Mouse (Mus musculus): ENCODE data around the gene Fkbp11.

Gene Fkbp11

DNA sequence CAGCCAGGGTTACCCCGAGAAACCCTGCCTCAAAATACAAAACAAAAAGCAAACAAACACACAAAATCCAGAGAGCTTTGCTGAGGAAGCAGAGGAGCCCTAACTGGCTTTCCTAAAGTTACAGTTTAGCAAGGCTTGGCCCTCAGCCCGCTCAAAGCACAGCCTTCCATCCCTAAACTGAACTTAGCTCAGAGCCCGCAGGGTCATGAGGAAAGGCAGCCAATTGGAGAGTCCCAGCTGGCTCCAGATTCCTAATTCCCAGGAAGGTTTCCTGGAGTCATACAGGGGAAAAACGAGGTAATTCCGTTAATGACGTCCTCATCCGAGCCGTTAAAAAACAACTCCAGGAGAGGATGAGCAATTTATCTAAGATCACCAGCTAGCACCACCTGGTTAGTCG, 32.3 kb downstream of the Fkbp11 start:
- in situ Hi-C loops (cut with MboI, MseI) = no loop called here

- in situ Hi-C loops (cut with MboI, MseI) = no loop called here
Observed at GRCm38 (mm10) chr15:98692171-98692715, 35.8 kb downstream of the Fkbp11 start.

- in situ Hi-C loops (cut with MboI, MseI) = no loop called here
Observed at GRCm38 (mm10) chr15:98691486-98692147, 36.4 kb downstream of the Fkbp11 start.

GRCm38 (mm10) chr15:98689682-98690081, 38.3 kb downstream of the Fkbp11 start:
- in situ Hi-C loops (cut with MboI, MseI) = no loop called here

GRCm38 (mm10) chr15:98685926-98686325, 42.1 kb downstream of the Fkbp11 start:
- in situ Hi-C loops (cut with MboI, MseI) = no loop called here

DNA sequence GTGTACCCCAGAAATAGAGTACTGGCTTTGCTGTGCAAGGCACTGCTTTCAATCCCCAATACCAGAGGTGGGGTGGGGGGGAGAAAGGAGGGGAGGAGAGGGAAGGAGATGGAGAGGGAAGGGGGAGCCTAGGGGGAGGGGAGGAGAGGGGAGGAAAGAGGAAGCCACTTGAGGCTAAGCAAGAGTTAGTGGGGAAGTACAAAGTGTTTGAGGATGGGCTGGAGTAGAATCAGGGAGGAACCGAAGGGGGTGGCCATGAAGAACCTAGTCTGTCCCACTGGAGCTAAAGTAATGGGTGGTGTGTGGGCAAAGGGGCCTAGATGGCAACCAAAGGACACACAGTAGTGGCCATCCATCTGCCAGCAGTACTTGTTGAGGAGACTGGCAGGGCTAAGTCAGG, 44.3 kb downstream of the Fkbp11 start:
- in situ Hi-C loops (cut with MboI, MseI) = no loop called here

- in situ Hi-C loops (cut with MboI, MseI) = no loop called here
Observed at GRCm38 (mm10) chr15:98683177-98683576, 44.8 kb downstream of the Fkbp11 start.

DNA sequence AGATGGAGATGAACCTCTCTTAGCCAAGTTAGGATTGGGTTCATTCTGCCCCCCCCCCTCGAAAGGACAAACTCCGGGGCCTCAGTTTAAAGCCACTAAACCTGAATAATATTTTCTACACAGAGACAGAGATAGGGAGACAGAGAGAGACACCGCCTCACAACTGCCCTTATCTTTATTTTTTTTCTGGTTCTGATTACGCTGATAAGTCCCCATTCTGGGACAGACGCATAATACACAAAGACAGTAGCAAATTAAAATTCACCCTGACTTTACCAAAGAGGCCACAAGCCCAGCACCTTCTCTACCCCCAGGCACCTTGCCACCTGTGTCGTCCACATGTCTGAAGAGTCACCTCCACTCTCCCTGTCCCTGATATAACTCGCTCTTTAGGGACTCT, 46.4 kb downstream of the Fkbp11 start:
- in situ Hi-C loops (cut with MboI, MseI) = no loop called here

DNA sequence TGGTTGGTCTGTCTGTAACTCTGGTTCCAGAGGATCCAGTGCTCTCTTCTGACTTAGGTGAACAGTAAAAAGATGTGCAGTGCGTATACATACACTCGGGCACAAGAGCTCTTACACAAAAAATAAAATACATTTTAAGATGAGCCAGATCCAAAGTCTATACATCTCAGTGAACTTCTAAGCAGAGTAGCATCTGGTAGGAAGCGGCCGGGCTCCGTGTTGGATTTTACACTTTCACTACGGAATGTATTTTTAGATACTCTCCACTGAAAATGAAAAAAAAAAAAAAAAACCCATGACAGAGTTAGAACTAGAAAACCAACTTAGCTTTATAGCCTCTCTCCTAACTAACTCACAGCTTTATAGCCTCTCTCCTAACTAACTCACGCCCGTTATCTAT, 47.3 kb downstream of the Fkbp11 start:
- in situ Hi-C loops (cut with MboI, MseI) = no loop called here

DNA sequence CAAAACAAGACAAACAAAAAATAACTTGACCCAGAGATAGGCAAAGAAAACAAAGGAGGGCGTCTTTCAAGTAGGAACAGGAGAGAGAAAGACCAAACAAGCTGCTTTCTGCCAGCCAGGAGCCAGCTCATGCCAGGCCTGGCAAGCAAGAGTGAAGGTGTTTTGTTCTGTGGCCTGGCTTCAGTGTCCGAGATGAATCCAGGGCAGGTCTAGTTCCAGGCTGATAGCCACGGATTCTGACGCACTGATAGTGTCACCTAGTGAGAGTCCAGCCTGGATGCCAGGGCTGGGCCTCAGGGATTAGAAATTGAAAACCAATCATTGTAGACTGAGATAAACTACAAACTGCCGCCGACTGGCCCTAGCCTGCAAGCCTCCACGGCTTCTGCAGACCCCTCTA, 50.0 kb downstream of the Fkbp11 start:
- in situ Hi-C loops (cut with MboI, MseI) = no loop called here

GRCm38 (mm10) chr15:98676940-98677728, 50.9 kb downstream of the Fkbp11 start, which contains the start of gene Rnd1:
Gene Rnd1 (minus strand): TSS chr15:98677461.
- in situ Hi-C loops (cut with MboI, MseI) = no loop called here

DNA sequence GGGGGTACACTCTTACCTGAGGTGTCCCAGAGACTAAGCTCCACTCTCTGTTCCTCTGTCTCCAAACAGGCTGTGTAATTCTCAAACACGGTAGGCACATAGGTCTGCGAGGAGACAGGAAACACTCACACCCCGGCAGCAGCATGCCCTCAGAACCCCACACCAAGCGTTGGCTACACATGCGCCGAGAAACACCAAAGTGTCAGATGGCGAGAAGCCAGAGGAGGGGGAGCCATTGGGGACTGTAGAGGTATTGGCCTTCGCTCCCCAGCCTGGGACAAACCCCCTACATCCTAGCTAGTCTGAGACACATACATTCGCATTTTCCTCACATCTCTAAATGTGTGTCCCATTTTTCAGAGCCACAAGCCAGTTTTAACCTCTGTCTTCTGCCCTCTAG, 51.5 kb downstream of the Fkbp11 start:
- in situ Hi-C loops (cut with MboI, MseI) = no loop called here

- in situ Hi-C loops (cut with MboI, MseI) = no loop called here
Observed at GRCm38 (mm10) chr15:98675634-98676250, 52.3 kb downstream of the Fkbp11 start.

DNA sequence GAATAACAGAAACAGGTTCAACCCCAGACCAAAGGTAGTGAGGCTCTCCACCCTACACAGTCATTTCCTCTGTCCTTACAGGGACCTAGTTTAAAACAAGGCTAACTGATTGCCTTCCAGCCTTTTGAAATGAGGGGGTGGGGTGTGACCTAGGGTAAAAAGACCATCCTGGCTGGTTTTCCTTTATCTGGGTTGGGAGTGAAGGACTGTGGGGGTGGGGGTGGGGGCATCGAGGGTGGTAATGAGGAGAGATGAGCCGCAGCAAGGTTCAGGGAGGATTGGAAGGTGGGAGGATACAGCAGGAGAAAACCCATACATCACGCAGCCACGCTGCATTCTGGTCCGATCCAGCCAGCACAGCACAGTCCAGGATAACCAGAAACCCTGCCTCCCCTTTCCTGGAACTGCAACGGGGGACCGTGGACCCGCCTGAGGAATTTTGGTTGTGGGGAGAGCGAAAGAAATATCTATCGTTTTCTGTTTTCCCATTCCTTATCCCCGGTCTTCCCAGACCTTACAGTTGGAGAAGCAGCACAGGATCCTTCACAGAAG, 52.9 kb downstream of the Fkbp11 start:
- in situ Hi-C loops (cut with MboI, MseI) = no loop called here

Measured in T-helper 1 cell (primary cell).